Mouse (Mus musculus) midbrain, embryonic 10.5 days (tissue): ENCODE results near the gene Olfr24. TPM values are rescaled to one million over a fixed set of nuclear protein-coding genes. Genes with fewer than 3 reads are reported as not detected.
"Not testable (repeated sequence)": the region's sequence is repeated elsewhere in the genome, so short reads cannot be mapped to it uniquely, and the experiment has no call there.

ENCODE experiments used
- DNase-seq: peaks from one replicate; pipeline ENCODE4 v3.0.0-alpha.2; 2017; ENCODE audit warnings: low spot score
- H3K27ac ChIP-seq: fragments of 300-500 bp; sonication (generic); replicated peaks from 2 replicates; pipeline ENCODE4 v1.5.1; 2016; ENCODE audit warnings: mild to moderate bottlenecking
- H3K27me3 ChIP-seq: fragments of 300-500 bp; sonication (generic); 2 replicates; pipeline ENCODE4 v1.6.1; 2016; ENCODE audit warnings: low read depth, mild to moderate bottlenecking; ENCODE audit not compliant: poor library complexity, severe bottlenecking
- H3K36me3 ChIP-seq: fragments of 300-500 bp; sonication (generic); 2 replicates; pipeline ENCODE4 v1.6.1; 2016; ENCODE audit warnings: mild to moderate bottlenecking, moderate library complexity
- H3K4me1 ChIP-seq: fragments of 300-500 bp; sonication (generic); 2 replicates; pipeline ENCODE4 v1.6.1; 2016
- H3K4me3 ChIP-seq: fragments of 300-500 bp; sonication (generic); 2 replicates; pipeline ENCODE4 v1.5.1; 2016; ENCODE audit warnings: mild to moderate bottlenecking, moderate library complexity
- H3K9me3 ChIP-seq: fragments of 300-500 bp; sonication (generic); replicated peaks from 2 replicates; pipeline ENCODE4 v1.6.1; 2016; ENCODE audit warnings: mild to moderate bottlenecking
- WGBS: fragments of 180-500 bp; shearing (Covaris S2); methylation state at CpG from one replicate; pipeline ENCODE4 v1.1.7; 2016; 5-methylcytosine and 5-hydroxymethylcytosine counted together
- polyA plus RNA-seq: library from polyadenylated mRNA; unstranded; fragments of >200 nt; fragmentation: Nextera tagmentation; extraction: Ambion mirVana; gene quantifications from 2 replicates; pipeline ENCODE4 v1.2.1, GENCODE M21; 2016

Olfr24 gene
- not detected in 2 replicates for polyA plus RNA-seq

- H3K4me1 ChIP-seq, result no peaks in the 10 kb centered on the region
- no peak within 1 kb of the TSS for H3K4me3 ChIP-seq
- H3K27me3 ChIP-seq, result no peaks in the 10 kb centered on the region
- no peak for DNase-seq
- no peak within 1 kb of the TSS for H3K27ac ChIP-seq
- H3K9me3 ChIP-seq, result no peaks in the 10 kb centered on the region; the same call in 1 of the 2 replicates
- no peaks in the 10 kb centered on the region for H3K36me3 ChIP-seq
Measured at GRCm38 (mm10) chr9:18763896-18764295, at the start of gene Olfr24. Gene Olfr24 (minus strand): TSS chr9:18763996.

GRCm38 (mm10) chr9:18785316-18785715 is 21.5 kb upstream of the Olfr24 start:
- H3K36me3 ChIP-seq, result no peaks in the 10 kb centered on the region
- no peaks in the 10 kb centered on the region for H3K4me1 ChIP-seq
- DNase-seq, result no peak
- WGBS, result 50% methylated on average over 7 of the region's 7 CpGs
- no peak overlapping the region for H3K27ac ChIP-seq
- H3K9me3 ChIP-seq, result no peaks in the 10 kb centered on the region; the same call in 1 of the 2 replicates
- H3K4me3 ChIP-seq, result no peak overlapping the region
- no peaks in the 10 kb centered on the region for H3K27me3 ChIP-seq

DNA sequence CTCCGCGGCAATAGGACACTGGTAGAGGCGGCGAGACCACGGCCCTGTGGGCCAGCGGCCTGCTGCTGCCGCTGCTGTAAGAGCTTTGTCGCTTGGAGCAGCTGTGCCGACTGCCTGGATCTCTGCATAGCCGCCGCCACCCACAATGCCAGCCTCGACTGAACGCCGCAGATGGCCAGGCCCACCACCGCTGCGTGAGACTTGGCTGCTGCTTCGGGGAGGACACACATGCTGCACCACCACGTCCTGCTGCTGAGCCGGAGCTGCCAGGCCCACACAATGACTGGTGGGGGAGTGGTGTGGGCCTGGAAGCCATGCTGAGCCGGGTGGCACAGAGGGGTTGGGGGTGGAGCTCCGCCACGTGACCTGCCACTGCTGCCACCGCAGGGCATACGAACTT is 15.7 kb upstream of the Olfr24 start:
- 63% methylated on average over 24 of the region's 24 CpGs for WGBS
- H3K4me3 ChIP-seq, result no peak overlapping the region
- peaks cover 7% of the 10 kb centered on the region; the same call in 1 of the 2 replicates for H3K9me3 ChIP-seq
- H3K27me3 ChIP-seq, result no peaks in the 10 kb centered on the region
- H3K36me3 ChIP-seq, result no peaks in the 10 kb centered on the region
- H3K27ac ChIP-seq, result no peak overlapping the region
- H3K4me1 ChIP-seq, result no peaks in the 10 kb centered on the region
- no peak for DNase-seq

GRCm38 (mm10) chr9:18778981-18779380 is 15.2 kb upstream of the Olfr24 start:
- DNase-seq, result no peak
- H3K36me3 ChIP-seq, result no peaks in the 10 kb centered on the region
- H3K27ac ChIP-seq, result no peak overlapping the region
- no peak overlapping the region for H3K4me3 ChIP-seq
- peaks cover 7% of the 10 kb centered on the region; the same call in 1 of the 2 replicates for H3K9me3 ChIP-seq
- WGBS, result 68% methylated on average over 1 of the region's 1 CpGs
- H3K27me3 ChIP-seq, result no peaks in the 10 kb centered on the region
- no peaks in the 10 kb centered on the region for H3K4me1 ChIP-seq

DNA sequence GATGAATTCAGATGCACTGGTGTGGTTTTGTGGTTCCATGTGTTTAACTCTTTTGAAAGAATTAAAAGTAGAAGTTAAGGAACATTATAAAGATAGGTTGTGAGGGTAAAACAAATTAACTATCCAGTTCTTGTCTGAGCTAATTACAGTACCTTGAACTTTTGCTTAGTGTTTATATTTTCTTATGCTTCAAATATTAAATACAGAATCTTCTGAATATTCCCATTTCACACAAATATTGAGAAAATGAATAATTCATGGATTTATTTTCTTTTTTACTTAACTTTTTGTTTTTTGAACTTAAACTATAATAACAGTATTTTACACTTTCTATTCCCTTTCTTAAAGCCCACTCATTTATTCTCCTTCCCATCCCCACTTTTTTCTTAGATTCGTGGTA is 8.2 kb downstream of the Olfr24 start:
- Histone ChIP-seq H3K27ac (no peak overlapping the region), H3K36me3 (no peaks in the 10 kb centered on the region), H3K4me3 (no peak overlapping the region), H3K4me1 (no peaks in the 10 kb centered on the region), H3K9me3 (no peaks in the 10 kb centered on the region), H3K27me3 (no peaks in the 10 kb centered on the region)
- DNase-seq, result no peak
- 77% methylated on average over 1 of the region's 1 CpGs for WGBS

GRCm38 (mm10) chr9:18744639-18745038 is 19.2 kb downstream of the Olfr24 start:
- WGBS, result 32% methylated on average over 5 of the region's 5 CpGs
- no peak overlapping the region for H3K27ac ChIP-seq
- no peaks in the 10 kb centered on the region for H3K9me3 ChIP-seq
- H3K4me3 ChIP-seq, result no peak overlapping the region
- no peaks in the 10 kb centered on the region for H3K36me3 ChIP-seq
- no peaks in the 10 kb centered on the region for H3K27me3 ChIP-seq
- DNase-seq, result no peak
- no peaks in the 10 kb centered on the region for H3K4me1 ChIP-seq

DNA sequence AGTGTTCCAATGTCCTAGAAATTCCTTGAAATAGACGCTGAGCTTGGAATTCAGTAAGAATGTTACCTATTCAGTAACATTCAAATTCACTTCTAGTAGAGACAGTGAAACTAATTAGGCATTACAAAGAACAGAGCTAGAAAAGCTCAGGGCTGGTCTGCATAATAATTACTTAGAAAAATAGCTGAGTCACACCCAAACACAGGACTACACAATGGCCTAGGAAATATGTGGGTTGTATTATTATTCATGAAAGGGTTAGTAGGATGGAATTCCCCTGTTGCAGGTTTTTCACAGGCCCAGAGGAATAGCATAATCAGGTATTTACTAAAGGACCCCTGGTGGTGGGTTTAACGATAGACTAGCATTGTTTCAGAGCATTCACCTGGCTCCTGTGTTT is 29.6 kb downstream of the Olfr24 start:
- not testable (repeated sequence) for H3K36me3 ChIP-seq, H3K4me3 ChIP-seq, H3K4me1 ChIP-seq, H3K27ac ChIP-seq, DNase-seq, H3K9me3 ChIP-seq, H3K27me3 ChIP-seq
- WGBS, result 72% methylated on average over 2 of the region's 2 CpGs

- Histone ChIP-seq H3K27ac (no peak overlapping the region), H3K4me3 (no peak overlapping the region), H3K27me3 (no peaks in the 10 kb centered on the region), H3K9me3 (no peaks in the 10 kb centered on the region), H3K4me1 (peaks cover 11% of the 10 kb centered on the region), H3K36me3 (no peaks in the 10 kb centered on the region)
- WGBS, result 36% methylated on average over 4 of the region's 4 CpGs
- no peak for DNase-seq
Measured at GRCm38 (mm10) chr9:18722712-18723099, 41.1 kb downstream of the Olfr24 start.

DNA sequence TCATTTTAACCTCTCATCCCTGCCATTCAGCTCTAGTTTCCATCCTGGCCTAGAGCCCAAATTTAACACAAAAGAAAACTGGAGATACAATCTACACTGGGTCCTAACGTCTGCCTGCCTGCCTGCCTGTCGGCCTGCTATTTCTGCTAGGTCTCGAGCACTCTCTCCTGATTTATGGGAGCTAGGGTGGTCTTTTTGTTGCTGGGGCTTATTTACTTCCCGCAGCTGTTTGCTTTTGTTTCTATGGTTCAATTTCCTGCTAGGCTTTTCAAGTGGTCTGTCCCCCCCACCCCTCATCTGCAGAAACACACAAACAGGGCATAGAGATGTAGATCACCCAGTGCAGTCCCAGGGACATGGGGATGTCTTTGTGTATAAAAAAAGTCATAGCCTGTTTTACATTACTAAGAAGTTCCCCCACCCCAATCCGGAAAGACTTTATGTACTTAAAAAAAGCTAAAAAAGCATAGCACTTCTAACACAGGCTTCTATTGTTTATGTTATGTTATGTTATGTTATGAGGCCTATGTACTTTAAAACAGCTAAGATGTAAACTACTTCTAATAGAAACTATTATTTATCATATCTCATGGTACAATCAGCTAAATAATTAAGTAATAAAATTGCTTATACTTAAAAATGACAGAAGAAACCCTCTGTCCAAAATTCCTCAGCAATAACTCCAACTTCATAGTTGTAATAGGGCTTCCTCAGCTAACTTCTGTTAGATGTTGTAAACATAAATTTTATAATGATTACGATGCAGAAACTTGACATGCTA is 41.7 kb downstream of the Olfr24 start:
- WGBS, result 26% methylated on average over 6 of the region's 6 CpGs
- peak; percentile 22 for DNase-seq
- H3K36me3 ChIP-seq, result no peaks in the 10 kb centered on the region

DNA sequence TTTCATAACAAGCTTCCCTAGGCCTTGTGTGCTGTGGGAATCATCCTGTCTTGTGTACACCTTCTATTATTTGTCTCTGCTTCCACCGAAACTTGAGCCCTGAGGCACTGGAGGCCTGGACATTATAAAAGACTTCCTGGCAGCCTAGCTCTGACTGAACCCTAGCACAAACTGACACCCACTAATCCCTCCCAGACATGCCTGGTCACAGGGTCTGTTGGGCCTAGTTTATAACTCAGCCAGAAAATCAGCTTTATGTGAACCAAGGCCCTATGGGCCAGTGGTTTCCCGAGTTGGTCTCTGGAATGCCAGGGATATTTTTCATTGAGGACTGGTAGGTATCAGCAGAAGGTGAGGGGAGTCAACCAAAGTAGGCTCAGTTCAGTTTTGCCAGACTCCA is 42.8 kb downstream of the Olfr24 start:
- H3K27ac ChIP-seq, result peak overlapping the region; percentile 67
- H3K4me3 ChIP-seq, result no peak overlapping the region
- H3K9me3 ChIP-seq, result no peaks in the 10 kb centered on the region
- H3K27me3 ChIP-seq, result no peaks in the 10 kb centered on the region
- no peaks in the 10 kb centered on the region for H3K36me3 ChIP-seq
- DNase-seq, result peak; percentile 11
- WGBS, result 34% methylated on average over 2 of the region's 2 CpGs
- peaks cover 11% of the 10 kb centered on the region for H3K4me1 ChIP-seq

More for the DNA sequence above, 41.7 kb downstream of the Olfr24 start:
- H3K27me3 ChIP-seq, result no peaks in the 10 kb centered on the region
- no peaks in the 10 kb centered on the region for H3K9me3 ChIP-seq
- peak overlapping the region; percentile 67 for H3K27ac ChIP-seq
- no peak overlapping the region for H3K4me3 ChIP-seq
- H3K4me1 ChIP-seq, result peaks cover 11% of the 10 kb centered on the region

GRCm38 (mm10) chr9:18705628-18706027 is 58.2 kb downstream of the Olfr24 start:
- Histone ChIP-seq H3K4me3 (no peak overlapping the region), H3K36me3 (no peaks in the 10 kb centered on the region), H3K27ac (no peak overlapping the region), H3K9me3 (no peaks in the 10 kb centered on the region), H3K4me1 (no peaks in the 10 kb centered on the region), H3K27me3 (no peaks in the 10 kb centered on the region)
- DNase-seq, result no peak
